Mouse (Mus musculus) limb, embryonic 12.5 days (tissue): Measurements from ENCODE around the gene Tifa. TPM values are rescaled to one million over a fixed set of nuclear protein-coding genes. Genes with fewer than 3 reads are reported as not detected.
"Not testable (repeated sequence)": the region's sequence is repeated elsewhere in the genome, so short reads cannot be mapped to it uniquely, and the experiment has no call there.

Source experiments
- ATAC-seq: fragments of 200-750 bp; cut with Nextera tagmentation; 2 replicates; pipeline ENCODE4 v1.8.0; 2017; ENCODE audit warnings: low read depth, moderate TSS enrichment; ENCODE audit not compliant: insufficient number of reproducible peaks, insufficient read depth, low FRiP score, low TSS enrichment
- H3K27ac ChIP-seq: fragments of 300-500 bp; sonication (generic); 2 replicates; pipeline ENCODE4 v1.5.1; 2016; ENCODE audit warnings: mild to moderate bottlenecking, moderate library complexity
- H3K27me3 ChIP-seq: fragments of 300-500 bp; sonication (generic); 2 replicates; pipeline ENCODE4 v1.6.1; 2016; ENCODE audit warnings: mild to moderate bottlenecking, moderate library complexity
- H3K36me3 ChIP-seq: fragments of 300-500 bp; sonication (generic); 2 replicates; pipeline ENCODE4 v1.6.1; 2016; ENCODE audit warnings: mild to moderate bottlenecking, moderate library complexity
- H3K4me1 ChIP-seq: fragments of 300-500 bp; sonication (generic); replicated peaks from 2 replicates; pipeline ENCODE4 v1.6.1; 2016
- H3K4me2 ChIP-seq: fragments of 300-500 bp; sonication (generic); 2 replicates; pipeline ENCODE4 v1.6.1; 2016; ENCODE audit warnings: mild to moderate bottlenecking, moderate library complexity
- H3K4me3 ChIP-seq: fragments of 300-500 bp; sonication (generic); replicated peaks from 2 replicates; pipeline ENCODE4 v1.5.1; 2016; ENCODE audit warnings: mild to moderate bottlenecking
- H3K9ac ChIP-seq: fragments of 300-500 bp; sonication (generic); replicated peaks from 2 replicates; pipeline ENCODE4 v1.6.1; 2016; ENCODE audit warnings: mild to moderate bottlenecking, moderate library complexity
- H3K9me3 ChIP-seq: fragments of 300-500 bp; sonication (generic); 2 replicates; pipeline ENCODE4 v1.6.1; 2016; ENCODE audit warnings: mild to moderate bottlenecking, moderate library complexity
- WGBS: fragments of 180-500 bp; shearing (Covaris S2); methylation state at CpG from one replicate; pipeline ENCODE4 v1.1.7; 2016; 5-methylcytosine and 5-hydroxymethylcytosine counted together
- polyA plus RNA-seq: library from polyadenylated mRNA; unstranded; fragments of >200 nt; fragmentation: Nextera tagmentation; extraction: Ambion mirVana; gene quantifications from 2 replicates; pipeline ENCODE4 v1.2.1, GENCODE M21; 2016

Tifa gene
- polyA plus RNA-seq, 1 experiment from 2014 or later = 1.6 TPM

DNA sequence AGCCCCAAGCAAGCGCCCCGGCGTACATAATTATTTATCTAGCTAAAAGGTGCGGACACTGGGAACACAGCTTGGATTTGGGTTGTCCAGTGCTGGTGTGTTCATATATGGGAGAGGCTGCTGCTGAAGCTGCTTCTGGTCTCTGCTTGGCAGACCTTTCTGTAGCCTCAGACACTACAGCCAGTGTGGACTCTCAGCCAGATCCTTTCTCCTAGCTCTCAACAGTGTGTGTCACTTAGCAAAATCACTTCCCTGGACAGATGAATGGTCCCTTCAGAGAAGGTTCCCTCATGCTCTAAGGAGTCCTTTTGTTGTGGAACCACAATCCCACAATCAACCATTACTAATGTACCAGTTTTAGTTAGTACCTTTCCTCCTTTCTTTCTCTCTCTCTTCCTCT lies 30.8 kb upstream of the Tifa start:
- no peak overlapping the region for H3K4me3 ChIP-seq
- ATAC-seq = no peak
- no peak overlapping the region for H3K27ac ChIP-seq
- 69% methylated on average over 4 of the region's 4 CpGs for WGBS
- no peaks in the 10 kb centered on the region for H3K4me1 ChIP-seq
- peaks cover 77% of the 10 kb centered on the region for H3K27me3 ChIP-seq
- 0 out of 2 replicates have a peak overlapping the region, but pooled peaks have one; percentile 0 for H3K9ac ChIP-seq
- H3K9me3 ChIP-seq = no peaks in the 10 kb centered on the region
- H3K36me3 ChIP-seq = no peaks in the 10 kb centered on the region
- H3K4me2 ChIP-seq = no peak overlapping the region

DNA sequence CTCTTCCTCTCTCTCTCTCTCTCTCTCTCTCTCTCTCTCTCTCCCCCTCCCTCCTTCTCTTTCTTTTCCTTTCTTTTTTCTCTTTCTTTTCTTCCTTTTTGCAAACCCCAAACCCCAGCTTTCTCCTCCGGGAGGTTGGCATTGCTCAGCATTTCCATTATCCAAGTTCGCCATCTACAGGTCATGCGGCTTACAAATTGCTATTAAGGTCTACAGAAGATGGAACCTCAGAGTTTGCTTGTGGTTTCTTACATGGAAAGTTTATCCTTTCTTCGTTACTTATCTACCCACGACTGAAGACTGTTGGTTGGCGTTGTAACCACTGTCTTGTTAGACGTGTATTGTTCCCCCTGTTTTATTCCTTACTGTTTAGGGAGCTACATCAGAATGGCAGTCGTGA lies 30.4 kb upstream of the Tifa start:
- no peak overlapping the region for H3K27ac ChIP-seq
- H3K4me1 ChIP-seq = no peaks in the 10 kb centered on the region
- H3K9ac ChIP-seq = 0 out of 2 replicates have a peak overlapping the region, but pooled peaks have one; percentile 0
- 21% methylated on average over 8 of the region's 8 CpGs for WGBS
- no peak overlapping the region for H3K4me2 ChIP-seq
- no peak overlapping the region for H3K4me3 ChIP-seq
- peaks cover 75% of the 10 kb centered on the region for H3K27me3 ChIP-seq
- no peaks in the 10 kb centered on the region for H3K9me3 ChIP-seq
- no peak for ATAC-seq
- no peaks in the 10 kb centered on the region for H3K36me3 ChIP-seq

DNA sequence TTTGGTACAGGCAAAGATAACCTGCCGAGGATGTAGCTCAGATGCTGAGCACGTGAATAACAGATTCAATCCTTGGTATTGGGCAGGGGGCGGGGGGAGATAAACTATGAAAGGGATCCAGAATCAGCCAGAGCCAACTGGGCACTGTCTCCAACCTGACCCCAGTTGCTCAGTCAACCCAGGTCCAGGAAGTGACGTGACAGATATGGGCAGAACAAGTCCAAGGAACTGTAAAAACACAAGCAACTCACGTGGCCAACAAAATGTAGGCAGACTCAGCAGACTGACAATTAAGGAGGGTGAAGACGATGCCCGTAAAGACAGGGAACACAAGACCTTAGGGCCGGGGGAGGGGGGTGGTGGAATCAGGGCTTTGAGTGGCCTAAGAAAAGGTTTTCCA lies 27.2 kb upstream of the Tifa start:
- no peak overlapping the region for H3K27ac ChIP-seq
- 52% methylated on average over 8 of the region's 8 CpGs for WGBS

GRCm38 (mm10) chr3:127763076-127763612 lies 26.5 kb upstream of the Tifa start:
- 23% methylated on average over 7 of the region's 7 CpGs for WGBS

More for the DNA sequence above, 27.2 kb upstream of the Tifa start:
- Histone ChIP-seq H3K9me3 (no peaks in the 10 kb centered on the region), H3K4me2 (no peak overlapping the region), H3K27me3 (peaks cover 45% of the 10 kb centered on the region), H3K36me3 (no peaks in the 10 kb centered on the region), H3K4me3 (no peak overlapping the region), H3K9ac (no peak overlapping the region), H3K4me1 (no peaks in the 10 kb centered on the region)
- no peak for ATAC-seq

DNA sequence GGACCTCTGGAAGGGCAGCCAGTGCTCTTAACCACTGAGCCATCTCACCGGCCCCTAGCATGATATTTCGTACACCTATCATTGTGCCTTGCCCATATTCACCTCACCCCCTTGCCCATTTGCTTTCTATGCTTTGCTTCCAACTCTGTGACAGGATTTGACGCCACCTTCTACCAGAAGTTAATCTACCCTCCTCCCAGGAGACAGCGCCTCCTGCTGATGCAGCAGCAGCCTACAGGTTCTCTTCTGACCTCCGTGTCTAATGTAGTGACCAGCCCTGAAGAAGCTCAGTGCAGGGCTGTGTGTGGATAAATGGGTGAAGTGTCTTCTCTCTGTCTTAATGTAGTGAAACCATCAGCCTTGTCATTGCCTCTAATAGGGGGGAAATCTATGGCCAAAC lies 25.1 kb upstream of the Tifa start:
- H3K4me1 ChIP-seq = no peaks in the 10 kb centered on the region
- no peaks in the 10 kb centered on the region for H3K9me3 ChIP-seq
- peaks cover 29% of the 10 kb centered on the region for H3K27me3 ChIP-seq
- ATAC-seq = no peak
- H3K4me3 ChIP-seq = no peak overlapping the region
- no peak overlapping the region for H3K9ac ChIP-seq
- no peak overlapping the region for H3K4me2 ChIP-seq
- H3K36me3 ChIP-seq = no peaks in the 10 kb centered on the region
- WGBS = 61% methylated on average over 5 of the region's 5 CpGs
- no peak overlapping the region for H3K27ac ChIP-seq

More at GRCm38 (mm10) chr3:127763076-127763612, 26.5 kb upstream of the Tifa start:
- Histone ChIP-seq H3K27ac (no peak overlapping the region), H3K4me2 (no peak overlapping the region), H3K27me3 (peaks cover 40% of the 10 kb centered on the region), H3K4me3 (no peak overlapping the region), H3K9me3 (no peaks in the 10 kb centered on the region), H3K4me1 (no peaks in the 10 kb centered on the region), H3K9ac (no peak overlapping the region), H3K36me3 (no peaks in the 10 kb centered on the region)
- ATAC-seq = no peak

DNA sequence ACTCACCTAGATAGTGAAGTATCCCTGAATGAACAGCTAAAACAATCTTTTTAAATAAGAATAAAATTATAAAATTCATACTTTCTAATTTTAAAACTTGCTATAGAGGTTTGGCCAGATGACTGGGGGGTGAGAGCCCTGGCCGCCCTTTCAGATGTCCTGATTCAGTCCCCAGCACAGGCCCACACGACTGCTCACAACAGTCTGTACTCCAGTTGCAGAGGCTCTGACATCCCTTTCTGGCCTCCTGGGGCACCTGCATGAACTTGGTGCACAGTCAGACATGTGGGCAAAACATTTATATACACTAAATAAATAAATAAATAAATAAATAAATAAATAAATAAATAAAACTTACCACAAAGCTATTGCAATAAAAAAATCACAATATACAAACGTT lies 23.6 kb upstream of the Tifa start:
- H3K4me2 ChIP-seq = no peak overlapping the region
- 72% methylated on average over 3 of the region's 3 CpGs for WGBS
- ATAC-seq = no peak

GRCm38 (mm10) chr3:127769146-127769545 lies 20.5 kb upstream of the Tifa start:
- no peaks in the 10 kb centered on the region for H3K27me3 ChIP-seq
- H3K4me2 ChIP-seq = no peak overlapping the region
- H3K9ac ChIP-seq = no peak overlapping the region
- H3K9me3 ChIP-seq = no peaks in the 10 kb centered on the region
- WGBS = 86% methylated on average over 11 of the region's 11 CpGs
- H3K27ac ChIP-seq = no peak overlapping the region
- no peaks in the 10 kb centered on the region for H3K36me3 ChIP-seq
- no peaks in the 10 kb centered on the region for H3K4me1 ChIP-seq
- ATAC-seq = no peak
- H3K4me3 ChIP-seq = no peak overlapping the region

More for the DNA sequence above, 23.6 kb upstream of the Tifa start:
- H3K4me3 ChIP-seq = no peak overlapping the region
- H3K27me3 ChIP-seq = peaks cover 20% of the 10 kb centered on the region; the same call in 1 of the 2 replicates
- H3K36me3 ChIP-seq = no peaks in the 10 kb centered on the region
- no peaks in the 10 kb centered on the region for H3K4me1 ChIP-seq
- no peak overlapping the region for H3K27ac ChIP-seq
- H3K9me3 ChIP-seq = no peaks in the 10 kb centered on the region
- no peak overlapping the region for H3K9ac ChIP-seq

DNA sequence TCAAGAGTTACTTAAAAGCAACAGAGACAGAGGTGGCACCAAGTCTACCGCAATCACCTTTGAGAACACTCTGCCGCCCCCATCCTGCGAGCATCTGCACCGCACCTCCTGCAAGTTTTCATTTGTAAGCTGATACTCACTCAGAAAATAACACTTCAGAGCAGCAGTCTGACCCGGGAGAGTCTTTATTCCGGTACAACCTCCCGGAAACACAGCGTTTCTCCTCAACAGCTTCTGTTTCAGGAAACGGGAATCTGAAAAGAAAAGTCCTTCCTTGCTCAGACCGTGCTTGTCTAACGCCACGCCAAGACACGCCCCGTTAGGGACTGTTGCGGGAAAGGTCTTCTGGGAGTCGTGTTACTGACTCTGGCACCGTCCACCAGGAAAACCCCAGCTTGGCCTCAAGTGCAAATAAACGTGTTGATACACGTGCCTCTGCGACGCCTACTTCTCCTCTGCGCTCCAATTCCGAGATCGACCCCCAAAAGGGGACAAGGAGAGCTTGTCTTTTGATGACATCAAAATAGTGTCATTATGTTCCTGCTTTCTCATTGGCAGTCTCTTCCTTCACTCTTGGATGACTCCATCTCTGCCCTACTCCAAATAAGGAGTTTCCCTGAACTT lies 9.5 kb upstream of the Tifa start, which contains the start of gene Alpk1:
Gene Alpk1 (minus strand): TSS at position 507 of the 624 bp plus-strand sequence.
- Histone ChIP-seq H3K4me1 (0 out of 2 replicates have a peak, but pooled peaks cover 3% of the 10 kb centered on the region), H3K27ac (no peak within 1 kb of the TSS), H3K4me3 (peak within 1 kb of the TSS; percentile 41), H3K36me3 (no peaks in the 10 kb centered on the region), H3K9me3 (no peaks in the 10 kb centered on the region), H3K4me2 (peak within 1 kb of the TSS; percentile 65), H3K9ac (no peak within 1 kb of the TSS), H3K27me3 (no peaks in the 10 kb centered on the region)
- WGBS = under 1% methylated on average over 24 of the region's 24 CpGs
- peak; percentile 78; the same call in 1 of the 2 replicates for ATAC-seq

GRCm38 (mm10) chr3:127780921-127781320 lies 8.7 kb upstream of the Tifa start:
- 88% methylated on average over 9 of the region's 9 CpGs for WGBS
- ATAC-seq = no peak

GRCm38 (mm10) chr3:127782921-127783320 lies 6.7 kb upstream of the Tifa start:
- peaks cover 2% of the 10 kb centered on the region for H3K27me3 ChIP-seq
- 87% methylated on average over 6 of the region's 6 CpGs for WGBS
- H3K4me3 ChIP-seq = no peak overlapping the region
- H3K4me1 ChIP-seq = 0 out of 2 replicates have a peak, but pooled peaks cover 3% of the 10 kb centered on the region
- H3K9ac ChIP-seq = no peak overlapping the region
- H3K9me3 ChIP-seq = no peaks in the 10 kb centered on the region
- no peak overlapping the region for H3K27ac ChIP-seq
- H3K36me3 ChIP-seq = no peaks in the 10 kb centered on the region
- H3K4me2 ChIP-seq = no peak overlapping the region
- no peak for ATAC-seq

More at GRCm38 (mm10) chr3:127780921-127781320, 8.7 kb upstream of the Tifa start:
- Histone ChIP-seq H3K36me3 (no peaks in the 10 kb centered on the region), H3K9me3 (no peaks in the 10 kb centered on the region), H3K9ac (no peak overlapping the region), H3K27me3 (no peaks in the 10 kb centered on the region), H3K27ac (no peak overlapping the region), H3K4me1 (0 out of 2 replicates have a peak, but pooled peaks cover 3% of the 10 kb centered on the region), H3K4me2 (no peak overlapping the region), H3K4me3 (no peak overlapping the region)

- not testable (repeated sequence) for H3K4me1 ChIP-seq, ATAC-seq, H3K4me3 ChIP-seq, H3K36me3 ChIP-seq, H3K9me3 ChIP-seq, H3K27ac ChIP-seq, H3K9ac ChIP-seq, H3K4me2 ChIP-seq
- WGBS = 92% methylated on average over 8 of the region's 8 CpGs
- H3K27me3 ChIP-seq = peaks cover 10% of the 10 kb centered on the region
Measured at GRCm38 (mm10) chr3:127783680-127784079, 5.9 kb upstream of the Tifa start.
